Mouse (Mus musculus) T-cell, adult 2 months (primary cell): ENCODE results near the gene Ccdc62.

Source experiments
- DNase-seq: peaks from one replicate; pipeline ENCODE4 v3.0.0; 2022; ENCODE audit warnings: low spot score

The Ccdc62 gene

GRCm38 (mm10) chr5:124004356-124005150 lies 74.1 kb downstream of the Ccdc62 start:
- peak; percentile 23 for DNase-seq

- DNase-seq: no peak
Measured at GRCm38 (mm10) chr5:124005151-124005500, 74.6 kb downstream of the Ccdc62 start.

- DNase-seq: no peak
Measured at GRCm38 (mm10) chr5:124005591-124005990, 75.1 kb downstream of the Ccdc62 start.

- no peak for DNase-seq
Measured at GRCm38 (mm10) chr5:124006082-124006873, 75.8 kb downstream of the Ccdc62 start.

- no peak for DNase-seq
Measured at GRCm38 (mm10) chr5:124006891-124007491, 76.5 kb downstream of the Ccdc62 start.

- no peak for DNase-seq
Measured at GRCm38 (mm10) chr5:124010077-124010476, 79.6 kb downstream of the Ccdc62 start.

- DNase-seq: peak; percentile 53
Measured at GRCm38 (mm10) chr5:124010910-124011655, 80.6 kb downstream of the Ccdc62 start.

- peak; percentile 34 for DNase-seq
Measured at GRCm38 (mm10) chr5:124011927-124012326, 81.4 kb downstream of the Ccdc62 start.

GRCm38 (mm10) chr5:124012885-124013284 lies 82.4 kb downstream of the Ccdc62 start:
- DNase-seq: peak; percentile 15

- peak; percentile 37 for DNase-seq
Measured at GRCm38 (mm10) chr5:124013747-124014146, 83.3 kb downstream of the Ccdc62 start.

- DNase-seq: peak; percentile 1
Measured at GRCm38 (mm10) chr5:124014180-124014579, 83.7 kb downstream of the Ccdc62 start.

GRCm38 (mm10) chr5:124014791-124015251 lies 84.3 kb downstream of the Ccdc62 start:
- peak; percentile 9 for DNase-seq

- DNase-seq: peak; percentile 18
Measured at GRCm38 (mm10) chr5:124015727-124016126, 85.2 kb downstream of the Ccdc62 start.

- DNase-seq: peak; percentile 26
Measured at GRCm38 (mm10) chr5:124016291-124016821, 85.9 kb downstream of the Ccdc62 start.

- DNase-seq: peak; percentile 4
Measured at GRCm38 (mm10) chr5:124017941-124018340, 87.5 kb downstream of the Ccdc62 start.

- DNase-seq: peak; percentile 33
Measured at GRCm38 (mm10) chr5:124018651-124019050, 88.2 kb downstream of the Ccdc62 start.
